Mouse (Mus musculus) urinary bladder, postnatal 14 days (tissue): Measurements from ENCODE around the gene Kdm6b.
A peak's percentile ranks its signal among the peaks of the same experiment; 100 is the strongest.

Experiments used
- DNase-seq: peaks from one replicate; pipeline ENCODE4 v3.0.0; 2021; ENCODE audit warnings: low spot score

Gene Kdm6b

GRCm38 (mm10) chr11:69419443-69419812, 6.0 kb upstream of the Kdm6b start:
- no peak for DNase-seq

GRCm38 (mm10) chr11:69418481-69419442, 5.3 kb upstream of the Kdm6b start:
- DNase-seq = peak; percentile 94

- peak; percentile 96 for DNase-seq
Observed at GRCm38 (mm10) chr11:69417449-69418384, 4.2 kb upstream of the Kdm6b start.

GRCm38 (mm10) chr11:69416921-69417448, 3.5 kb upstream of the Kdm6b start:
- DNase-seq = no peak

- DNase-seq = no peak
Observed at GRCm38 (mm10) chr11:69416509-69416908, 3.0 kb upstream of the Kdm6b start.

- DNase-seq = peak; percentile 60
Observed at GRCm38 (mm10) chr11:69415668-69416451, 2.4 kb upstream of the Kdm6b start.

GRCm38 (mm10) chr11:69415327-69415667, 1.8 kb upstream of the Kdm6b start:
- DNase-seq = peak; percentile 62

- no peak for DNase-seq
Observed at GRCm38 (mm10) chr11:69414421-69415326, 1.2 kb upstream of the Kdm6b start.

GRCm38 (mm10) chr11:69412548-69412947, 927 bp downstream of the Kdm6b start:
- no peak for DNase-seq

GRCm38 (mm10) chr11:69411538-69412203, 1.8 kb downstream of the Kdm6b start:
- DNase-seq = peak; percentile 86

- peak; percentile 98 for DNase-seq
Observed at GRCm38 (mm10) chr11:69411073-69411535, 2.4 kb downstream of the Kdm6b start.

GRCm38 (mm10) chr11:69410310-69411072, 3.0 kb downstream of the Kdm6b start:
- peak; percentile 58 for DNase-seq

GRCm38 (mm10) chr11:69410045-69410309, 3.5 kb downstream of the Kdm6b start:
- no peak for DNase-seq

GRCm38 (mm10) chr11:69409378-69410044, 4.0 kb downstream of the Kdm6b start:
- peak; percentile 86 for DNase-seq

GRCm38 (mm10) chr11:69408541-69409377, 4.7 kb downstream of the Kdm6b start:
- DNase-seq = peak; percentile 75

- no peak for DNase-seq
Observed at GRCm38 (mm10) chr11:69407724-69408004, 5.8 kb downstream of the Kdm6b start.

- no peak for DNase-seq
Observed at GRCm38 (mm10) chr11:69406867-69407723, 6.4 kb downstream of the Kdm6b start.
